Comparison of ENCODE assay signal across 28 mouse cellular contexts in the genomic region with DNA sequence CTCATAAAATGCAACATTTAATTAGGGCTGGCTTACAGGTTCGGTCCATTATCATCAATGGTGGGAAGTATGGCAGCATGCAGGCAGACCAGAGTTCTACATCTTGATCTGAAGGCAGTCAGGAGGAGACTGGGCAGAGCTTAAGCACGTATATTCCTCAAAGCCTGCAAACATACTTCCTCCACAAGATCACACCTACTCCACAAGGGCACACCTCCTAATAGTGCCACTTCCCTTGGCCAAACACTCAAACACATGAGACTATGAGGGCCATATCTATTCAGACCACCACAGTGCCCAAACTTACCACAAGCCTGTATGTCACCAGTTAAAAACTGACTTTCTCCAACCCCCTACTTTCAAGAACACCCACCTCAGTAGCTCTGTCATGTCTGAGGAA. TPM values are rescaled to one million over a fixed set of nuclear protein-coding genes. Genes with fewer than 3 reads are reported as not detected.
DNase-seq lines count a peak whose midpoint lies in the region; ATAC-seq and TF ChIP-seq lines count a peak whose summit lies in the region.
"Had no signal": no experiment of that assay in that cellular context is flagged by ENCODE, and none has a peak within 500 bp of the region (broad histone marks: within the 10 kb centered on the region; RNA-seq: fewer than 3 reads in every experiment).

No protein-coding gene starts in this region.

- ATAC-seq in granulocyte monocyte progenitor cell, adult 5-6 weeks (replicated peaks; ENCODE audit: poor library complexity, severe bottlenecking) = peak; percentile 16; the same call in 1 of the 2 replicates
- ATAC-seq in hindbrain, postnatal 0 days = no peak
- ATAC-seq in forebrain, embryonic 16.5 days = no peak
- ATAC-seq: forebrain, embryonic 13.5 days; intestine, postnatal 0 days; midbrain, embryonic 15.5 days had no signal

- DNase-seq in spleen, adult 2 months (ENCODE audit: low read depth in 1 of 2, low spot score in 2 of 2) = no peak
- DNase-seq in spleen, adult 18-20 months = no peak
- DNase-seq in MEL (ENCODE audit: low read depth, low spot score) = peak; percentile 57
- DNase-seq in hindbrain, postnatal 0 days (ENCODE audit: low spot score) = no peak
- DNase-seq: adrenal gland, postnatal 36 days; B cell, adult 2 months; cerebellum, adult 2 months; cerebellum, postnatal 25 days; embryo, embryonic 11 days; gastrocnemius, postnatal 10 days; heart, adult 11 months; kidney, postnatal 4 days; lung, postnatal 10 days; right cerebral cortex, adult 18-20 months; right cerebral cortex, postnatal 4 days; thymus, postnatal 36 days had no signal

- no peak overlapping the region for H3K4me3 ChIP-seq in spleen, adult 2 months (ENCODE audit: extremely low read depth, insufficient read depth, insufficient read length)
- H3K4me3 ChIP-seq in MEL (ENCODE audit: control insufficient read depth in 1 of 2, insufficient read depth in 1 of 2, low read depth in 2 of 2, low read length in 2 of 2) = no peak overlapping the region
- no peak overlapping the region for H3K4me3 ChIP-seq in small intestine, adult 2 months (ENCODE audit: low read depth, low read length)
- no peak overlapping the region for H3K4me3 ChIP-seq in hindbrain, postnatal 0 days (ENCODE audit: low read length)
- H3K4me3 ChIP-seq in forebrain, embryonic 16.5 days (replicated peaks; ENCODE audit: low read length) = no peak overlapping the region
- H3K4me3 ChIP-seq: embryonic facial prominence, embryonic 13.5 days; erythroblast, embryonic 14.5 days; forebrain, embryonic 13.5 days; hindbrain, embryonic 15.5 days; limb, embryonic 12.5 days; midbrain, embryonic 15.5 days; myocyte had no signal

- H3K9ac ChIP-seq in MEL (ENCODE audit: control insufficient read depth, low read depth, low read length, poor library complexity, severe bottlenecking) = no peak overlapping the region
- no peak overlapping the region for H3K9ac ChIP-seq in hindbrain, postnatal 0 days (replicated peaks; ENCODE audit: low read length)
- no peak overlapping the region for H3K9ac ChIP-seq in forebrain, embryonic 16.5 days (replicated peaks; ENCODE audit: low read depth, low read length)
- H3K9ac ChIP-seq: embryonic facial prominence, embryonic 13.5 days; forebrain, embryonic 13.5 days; hindbrain, embryonic 15.5 days; limb, embryonic 12.5 days; midbrain, embryonic 15.5 days had no signal

- no peaks in the 10 kb centered on the region for H3K27me3 ChIP-seq in spleen, adult 2 months (ENCODE audit: control insufficient read depth, insufficient read depth, low read length)
- H3K27me3 ChIP-seq in MEL (ENCODE audit: control insufficient read depth in 1 of 2, insufficient read depth in 2 of 2, low read length in 2 of 2) = no peaks in the 10 kb centered on the region
- no peaks in the 10 kb centered on the region for H3K27me3 ChIP-seq in small intestine, adult 2 months (ENCODE audit: control insufficient read depth, insufficient read depth, low read length)
- H3K27me3 ChIP-seq in hindbrain, postnatal 0 days (ENCODE audit: insufficient read depth, low read length) = no peaks in the 10 kb centered on the region
- H3K27me3 ChIP-seq in forebrain, embryonic 16.5 days (replicated peaks; ENCODE audit: control insufficient read depth, insufficient read depth, low read length) = no peaks in the 10 kb centered on the region
- H3K27me3 ChIP-seq: embryonic facial prominence, embryonic 13.5 days; forebrain, embryonic 13.5 days; hindbrain, embryonic 15.5 days; midbrain, embryonic 15.5 days had no signal

- TF ChIP-seq CTCF in spleen, adult 2 months (IDR thresholded peaks at IDR 0.05; ENCODE audit: extremely low read depth, insufficient read depth, insufficient read length, insufficient replicate concordance) = no peak
- no peak for TF ChIP-seq CTCF in MEL (IDR thresholded peaks at IDR 0.05 in 2 of 3, conservative IDR thresholded peaks at IDR 0.05 in 1 of 3; ENCODE audit: control insufficient read depth in 1 of 3, insufficient read depth in 1 of 3, low read depth in 2 of 3, low read length in 3 of 3, poor library complexity in 1 of 3, severe bottlenecking in 1 of 3)
- TF ChIP-seq CTCF in small intestine, adult 2 months (IDR thresholded peaks at IDR 0.05; ENCODE audit: extremely low read depth, insufficient read length, insufficient replicate concordance, low read depth, low read length) = no peak
- no peak for TF ChIP-seq CTCF in hindbrain, postnatal 0 days (IDR thresholded peaks at IDR 0.05; ENCODE audit: low read depth)

- H3K27ac ChIP-seq in spleen, adult 2 months (ENCODE audit: insufficient read depth, low read length) = peak overlapping the region; percentile 72
- H3K27ac ChIP-seq in MEL (ENCODE audit: control insufficient read depth, low read depth, low read length) = no peak overlapping the region
- H3K27ac ChIP-seq in small intestine, adult 2 months (ENCODE audit: insufficient read depth, low read depth, low read length) = peak overlapping the region; percentile 23
- H3K27ac ChIP-seq in hindbrain, postnatal 0 days = no peak overlapping the region
- H3K27ac ChIP-seq in forebrain, embryonic 16.5 days (ENCODE audit: low read length) = no peak overlapping the region
- H3K27ac ChIP-seq: embryonic facial prominence, embryonic 13.5 days; forebrain, embryonic 13.5 days; hindbrain, embryonic 15.5 days; limb, embryonic 12.5 days; midbrain, embryonic 15.5 days had no signal

- no peak for TF ChIP-seq EP300 in MEL (IDR thresholded peaks at IDR 0.05; ENCODE audit: low read depth in 1 of 2, low read length in 2 of 2)

- no peaks in the 10 kb centered on the region for H3K9me3 ChIP-seq in MEL (replicated peaks; ENCODE audit: insufficient read depth, low read length)
- H3K9me3 ChIP-seq in hindbrain, postnatal 0 days (ENCODE audit: low read length) = no peaks in the 10 kb centered on the region
- no peaks in the 10 kb centered on the region for H3K9me3 ChIP-seq in forebrain, embryonic 16.5 days (ENCODE audit: control insufficient read depth, low read length)
- H3K9me3 ChIP-seq: embryonic facial prominence, embryonic 13.5 days; forebrain, embryonic 13.5 days; hindbrain, embryonic 15.5 days; limb, embryonic 12.5 days; midbrain, embryonic 15.5 days had no signal

- no peaks in the 10 kb centered on the region for H3K79me2 ChIP-seq in MEL (ENCODE audit: control insufficient read depth, insufficient read depth, low read length, poor library complexity)

- H3K4me1 ChIP-seq in spleen, adult 2 months (ENCODE audit: control insufficient read depth, insufficient read depth, insufficient read length) = peaks cover 7% of the 10 kb centered on the region; the same call in 1 of the 2 replicates
- peaks cover 10 to 32% of the 10 kb centered on the region in 2 experiments for H3K4me1 ChIP-seq in MEL (ENCODE audit: control insufficient read depth in 1 of 2, insufficient read depth in 2 of 2, low read length in 2 of 2)
- H3K4me1 ChIP-seq in small intestine, adult 2 months (ENCODE audit: control insufficient read depth, insufficient read depth, insufficient read length, low read length) = peaks cover 20% of the 10 kb centered on the region; the same call in 1 of the 2 replicates
- peaks cover 2% of the 10 kb centered on the region; the same call in 1 of the 2 replicates for H3K4me1 ChIP-seq in hindbrain, postnatal 0 days (ENCODE audit: insufficient read depth, low read length)
- peaks cover 4% of the 10 kb centered on the region for H3K4me1 ChIP-seq in forebrain, embryonic 16.5 days (replicated peaks; ENCODE audit: control insufficient read depth, insufficient read depth, low read length)
- H3K4me1 ChIP-seq: embryonic facial prominence, embryonic 13.5 days; limb, embryonic 12.5 days; midbrain, embryonic 15.5 days had no signal

- TF ChIP-seq RAD21 in MEL (IDR thresholded peaks at IDR 0.05; ENCODE audit: low read depth, low read length) = no peak

- no peak overlapping the region for H3K4me2 ChIP-seq in hindbrain, postnatal 0 days (ENCODE audit: low read depth, low read length)
- no peak overlapping the region for H3K4me2 ChIP-seq in forebrain, embryonic 16.5 days (ENCODE audit: low read length)
- H3K4me2 ChIP-seq: embryonic facial prominence, embryonic 13.5 days; forebrain, embryonic 13.5 days; heart, embryonic 11.5 days; hindbrain, embryonic 15.5 days; limb, embryonic 12.5 days; midbrain, embryonic 15.5 days had no signal

- WGBS in spleen, adult 2 months = 69% methylated on average over 2 of the region's 2 CpGs
- WGBS in small intestine, adult 2 months = 84% methylated on average over 2 of the region's 2 CpGs
- 85% methylated on average over 2 of the region's 2 CpGs for WGBS in hindbrain, postnatal 0 days
- WGBS in forebrain, embryonic 16.5 days = 95% methylated on average over 2 of the region's 2 CpGs

- no peak for TF ChIP-seq POLR2A in spleen, adult 2 months (IDR thresholded peaks at IDR 0.05; ENCODE audit: low read depth, low read length)
- no peak for TF ChIP-seq POLR2A in MEL (IDR thresholded peaks at IDR 0.05; ENCODE audit: control insufficient read depth in 1 of 2, insufficient read depth in 1 of 2, low read depth in 1 of 2, low read length in 2 of 2, poor library complexity in 1 of 2)
- TF ChIP-seq POLR2A in small intestine, adult 2 months (IDR thresholded peaks at IDR 0.05; ENCODE audit: low read depth, low read length) = no peak

- no peaks in the 10 kb centered on the region for H3K36me3 ChIP-seq in spleen, adult 2 months (ENCODE audit: control insufficient read depth, insufficient read depth, low read length)
- H3K36me3 ChIP-seq in MEL (ENCODE audit: control insufficient read depth in 1 of 2, insufficient read depth in 2 of 2, low read length in 2 of 2) = peaks cover 0 to 14% of the 10 kb centered on the region in 2 experiments; a peak in 2 of 4 replicates
- no peaks in the 10 kb centered on the region for H3K36me3 ChIP-seq in small intestine, adult 2 months (ENCODE audit: control insufficient read depth, insufficient read depth, low read length)
- H3K36me3 ChIP-seq in hindbrain, postnatal 0 days (ENCODE audit: insufficient read depth, low read length) = no peaks in the 10 kb centered on the region
- H3K36me3 ChIP-seq in forebrain, embryonic 16.5 days (ENCODE audit: control insufficient read depth, insufficient read depth) = no peaks in the 10 kb centered on the region
- H3K36me3 ChIP-seq: embryonic facial prominence, embryonic 13.5 days; hindbrain, embryonic 15.5 days; limb, embryonic 12.5 days; midbrain, embryonic 15.5 days had no signal

RNA-seq across cellular contexts. Expression of a gene that starts 6.1 kb away (rescaled TPM):
- polyA plus RNA-seq in spleen, adult 2 months (2012; rRNA removed) = 97.5 and 134 TPM in 2 replicates
- total RNA-seq in MEL (2012; rRNA removed) = 0.12 TPM in 1 of 2 replicates, not detected in the other
- polyA plus RNA-seq in MEL (2012; ENCODE audit: insufficient read depth in 1 of 2, insufficient read length in 2 of 2, low read depth in 1 of 2, low replicate concordance in 2 of 2, missing spikeins in 1 of 2) = 1 to 10 TPM in 1 of 2 experiments, not detected in 1; 1.8 TPM
- 5.3 and 11.2 TPM in 2 replicates for total RNA-seq in granulocyte monocyte progenitor cell, adult 5-6 weeks (2014; fragmentation: Nextera tagmentation)
- total RNA-seq in granulocyte monocyte progenitor cell, adult 5-6 weeks (2017) = 9.5 and 10.8 TPM in 2 replicates
- polyA plus RNA-seq in small intestine, adult 2 months (2012; rRNA removed) = 379 and 1,527 TPM in 2 replicates
- total RNA-seq in hindbrain, postnatal 0 days (2014; rRNA removed) = 2.1 and 9.1 TPM in 2 replicates
- 6.6 and 8.2 TPM in 2 replicates for polyA plus RNA-seq in hindbrain, postnatal 0 days (2015; fragmentation: Nextera tagmentation; extraction: Ambion mirVana)
- 2.2 and 2.9 TPM in 2 replicates for polyA plus RNA-seq in forebrain, embryonic 16.5 days (2015; fragmentation: Nextera tagmentation; extraction: Ambion mirVana)

RNA-seq across cellular contexts. Expression of a gene that starts 56.8 kb away (rescaled TPM):
- polyA plus RNA-seq in spleen, adult 2 months (2012; rRNA removed) = 2.4 and 3.2 TPM in 2 replicates
- 45.0 and 52.0 TPM in 2 replicates for total RNA-seq in MEL (2012; rRNA removed)
- polyA plus RNA-seq in MEL (2012; ENCODE audit: insufficient read depth in 1 of 2, insufficient read length in 2 of 2, low read depth in 1 of 2, low replicate concordance in 2 of 2, missing spikeins in 1 of 2) = 10 to 100 TPM; 62.4 to 71.2 TPM
- total RNA-seq in granulocyte monocyte progenitor cell, adult 5-6 weeks (2014; fragmentation: Nextera tagmentation) = 22.0 and 42.3 TPM in 2 replicates
- 71.8 and 72.0 TPM in 2 replicates for total RNA-seq in granulocyte monocyte progenitor cell, adult 5-6 weeks (2017)
- 0.42 and 2.5 TPM in 2 replicates for polyA plus RNA-seq in small intestine, adult 2 months (2012; rRNA removed)
- total RNA-seq in hindbrain, postnatal 0 days (2014; rRNA removed) = 6.3 and 10.0 TPM in 2 replicates
- 5.5 and 6.5 TPM in 2 replicates for polyA plus RNA-seq in hindbrain, postnatal 0 days (2015; fragmentation: Nextera tagmentation; extraction: Ambion mirVana)
- polyA plus RNA-seq in forebrain, embryonic 16.5 days (2015; fragmentation: Nextera tagmentation; extraction: Ambion mirVana) = 15.9 and 16.5 TPM in 2 replicates

Comparison
In these comparisons a context has a peak if more than half of its experiments do, and no peak if none do; other contexts are left out.
1. H3K27ac ChIP-seq: peak in spleen, adult 2 months (single experiment) and small intestine, adult 2 months (single experiment); none in MEL (single experiment), hindbrain, postnatal 0 days (single experiment) and forebrain, embryonic 16.5 days (single experiment).